Mouse (Mus musculus): ENCODE data around the gene Gm49359. TPM values are rescaled to one million over a fixed set of nuclear protein-coding genes. Genes with fewer than 3 reads are reported as not detected.
A peak's percentile ranks its signal among the peaks of the same experiment; 100 is the strongest.
"Not testable (repeated sequence)": the region's sequence is repeated elsewhere in the genome, so short reads cannot be mapped to it uniquely, and the experiment has no call there.

Gm49359 gene
- polyA plus RNA-seq (2012; fragmentation: generic; extraction: Trizol): 1.1 TPM

- not testable (repeated sequence) for H3K27me3 ChIP-seq (ENCODE audit: control insufficient read depth, insufficient read depth, insufficient read length); H3K79me2 ChIP-seq (ENCODE audit: control insufficient read depth, insufficient read depth); H3K36me3 ChIP-seq (ENCODE audit: control insufficient read depth, insufficient read depth); H3ac ChIP-seq (ENCODE audit: control insufficient read depth, insufficient read length)
- TF ChIP-seq POLR2A (IDR thresholded peaks at IDR 0.05; ENCODE audit: insufficient read length, low read depth): peak; percentile 61
- Histone ChIP-seq H3K4me2 (ENCODE audit: low read depth) (peak within 1 kb of the TSS; percentile 70), H3K4me3 (peak within 1 kb of the TSS; percentile 65)
Measured at GRCm38 (mm10) chr13:62466424-62467334, at the start of gene Gm49359. TSS of gene Gm49359 (minus strand) at chr13:62466832.

GRCm38 (mm10) chr13:62510641-62511420, 44.2 kb upstream of the Gm49359 start:
- not testable (repeated sequence) for H3K27me3 ChIP-seq (ENCODE audit: control insufficient read depth, insufficient read depth, insufficient read length); H3K4me2 ChIP-seq (ENCODE audit: low read depth); H3K36me3 ChIP-seq (ENCODE audit: control insufficient read depth, insufficient read depth); H3ac ChIP-seq (ENCODE audit: control insufficient read depth, insufficient read length); H3K4me3 ChIP-seq; H3K79me2 ChIP-seq (ENCODE audit: control insufficient read depth, insufficient read depth)

- H3K27me3 ChIP-seq (ENCODE audit: control insufficient read depth, insufficient read depth, insufficient read length); H3K4me3 ChIP-seq; H3K36me3 ChIP-seq (ENCODE audit: control insufficient read depth, insufficient read depth); H3ac ChIP-seq (ENCODE audit: control insufficient read depth, insufficient read length); H3K4me2 ChIP-seq (ENCODE audit: low read depth); H3K79me2 ChIP-seq (ENCODE audit: control insufficient read depth, insufficient read depth): not testable (repeated sequence)
Measured at GRCm38 (mm10) chr13:62472661-62473060, 6.0 kb upstream of the Gm49359 start.

GRCm38 (mm10) chr13:62469947-62470346, 3.3 kb upstream of the Gm49359 start:
- H3ac ChIP-seq (ENCODE audit: control insufficient read depth, insufficient read length); H3K27me3 ChIP-seq (ENCODE audit: control insufficient read depth, insufficient read depth, insufficient read length): not testable (repeated sequence)

More at GRCm38 (mm10) chr13:62469947-62470346, 3.3 kb upstream of the Gm49359 start:
- H3K79me2 ChIP-seq (ENCODE audit: control insufficient read depth, insufficient read depth); H3K36me3 ChIP-seq (ENCODE audit: control insufficient read depth, insufficient read depth); H3K4me2 ChIP-seq (ENCODE audit: low read depth); H3K4me3 ChIP-seq: not testable (repeated sequence)

Other genes with a start within 250 kb of the Gm49359 start
- 0.17 TPM for gene Gm3604, start 83.7 kb downstream of the Gm49359 start, polyA plus RNA-seq (2012; fragmentation: generic; extraction: Trizol)
- not detected for gene Zfp935, start 91.7 kb upstream of the Gm49359 start, polyA plus RNA-seq (2012; fragmentation: generic; extraction: Trizol)
- 0.80 TPM for gene Zfp934, start 104.4 kb upstream of the Gm49359 start, polyA plus RNA-seq (2012; fragmentation: generic; extraction: Trizol)
- gene 6720489N17Rik, start 157.3 kb upstream of the Gm49359 start, polyA plus RNA-seq (2012; fragmentation: generic; extraction: Trizol): 0.19 TPM

Measured in myocyte (in vitro differentiated cells).